Mouse (Mus musculus) gastrocnemius, adult 2 months (tissue): ENCODE measurements around the gene Sbds. TPM values are rescaled to one million over a fixed set of nuclear protein-coding genes. Genes with fewer than 3 reads are reported as not detected.
"Not testable (repeated sequence)": the region's sequence is repeated elsewhere in the genome, so short reads cannot be mapped to it uniquely, and the experiment has no call there.

Experiments used
- DNase-seq: peaks from one replicate; pipeline ENCODE4 v3.0.0; 2022
- H3K27ac ChIP-seq: fragments of 200-600 bp; 2 replicates; pipeline ENCODE4 v1.8.1; 2022; ENCODE audit warnings: mild to moderate bottlenecking
- H3K4me3 ChIP-seq: fragments of 200-600 bp; 2 replicates; pipeline ENCODE4 v1.8.1; 2022; ENCODE audit warnings: mild to moderate bottlenecking, moderate library complexity
- CTCF ChIP-seq: fragments of 200-600 bp; IDR thresholded peaks from 2 replicates; pipeline ENCODE4 v1.8.1; 2022; ENCODE audit warnings: antibody characterized with exemption, mild to moderate bottlenecking, moderate library complexity
- intact Hi-C: fragments of 180-260 bp; cut with DNase I; formaldehyde crosslinking; loops from one replicate; pipeline ENCODE4 v1.15.1; 2025
- total RNA-seq, 2 experiments: library from RNA; stranded (reverse); gene quantifications; 2 replicates each; pipeline ENCODE4 v1.2.3; 2021

Sbds gene
- total RNA-seq, 2 experiments from 2014 or later, result 27.5 to 34.5 TPM

DNA sequence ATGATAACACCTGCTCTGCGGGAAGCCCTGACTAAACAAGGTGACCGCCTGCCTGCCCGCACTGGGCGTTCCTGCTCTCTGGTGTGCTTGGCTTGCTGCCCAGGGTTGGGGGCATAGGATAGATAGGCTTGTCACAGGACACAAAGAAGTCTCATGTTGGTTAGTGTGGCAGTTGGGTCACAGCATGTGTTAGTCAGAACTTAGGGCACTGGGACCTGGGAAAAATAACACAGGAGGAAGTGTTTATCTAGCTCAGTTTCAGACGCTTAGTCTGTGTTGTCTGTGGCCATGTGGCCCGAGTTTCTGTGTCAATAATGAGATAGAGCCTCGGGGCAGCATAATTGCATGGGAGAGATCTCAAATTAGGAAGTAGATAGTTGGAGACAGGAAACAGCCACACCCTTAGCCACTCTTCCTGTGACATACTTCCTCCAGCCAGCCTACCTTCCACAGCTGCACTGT, 22.7 kb upstream of the Sbds start:
- no peak for DNase-seq
- TF ChIP-seq CTCF, result no peak
- H3K27ac ChIP-seq, result no peak overlapping the region
- H3K4me3 ChIP-seq, result no peak overlapping the region
- intact Hi-C loops, result loop anchor here (5.0 kb wide), 1 partner anchor 534 kb away; no protein-coding TSS in a partner anchor

- peak; percentile 90 for TF ChIP-seq CTCF
- Histone ChIP-seq H3K4me3 (no peak overlapping the region), H3K27ac (no peak overlapping the region)
- DNase-seq, result no peak
- intact Hi-C loops, result loop anchor here (2.0 to 5.0 kb wide), 2 partner anchors 537 to 583 kb away; no protein-coding TSS in a partner anchor
Observed at GRCm38 (mm10) chr5:130275509-130275908, 20.2 kb upstream of the Sbds start.

- H3K27ac ChIP-seq, result no peak overlapping the region
- no peak for DNase-seq
- no peak for TF ChIP-seq CTCF
- H3K4me3 ChIP-seq, result no peak overlapping the region
- intact Hi-C loops, result no loop called here
Observed at GRCm38 (mm10) chr5:130273046-130273445, 17.7 kb upstream of the Sbds start.

- intact Hi-C loops, result no loop called here
- TF ChIP-seq CTCF, result peak; percentile 41
- no peak overlapping the region for H3K4me3 ChIP-seq
- no peak overlapping the region for H3K27ac ChIP-seq
- DNase-seq, result no peak
Observed at GRCm38 (mm10) chr5:130272344-130272743, 17.0 kb upstream of the Sbds start.

GRCm38 (mm10) chr5:130268976-130269375, 13.6 kb upstream of the Sbds start:
- no peak for TF ChIP-seq CTCF
- Histone ChIP-seq H3K27ac (no peak overlapping the region), H3K4me3 (no peak overlapping the region)
- DNase-seq, result no peak
- intact Hi-C loops, result no loop called here

- intact Hi-C loops, result no loop called here
- H3K27ac ChIP-seq, result no peak overlapping the region
- peak; percentile 72 for TF ChIP-seq CTCF
- no peak overlapping the region for H3K4me3 ChIP-seq
- DNase-seq, result peak; percentile 52
Observed at GRCm38 (mm10) chr5:130267316-130267715, 12.0 kb upstream of the Sbds start.

DNA sequence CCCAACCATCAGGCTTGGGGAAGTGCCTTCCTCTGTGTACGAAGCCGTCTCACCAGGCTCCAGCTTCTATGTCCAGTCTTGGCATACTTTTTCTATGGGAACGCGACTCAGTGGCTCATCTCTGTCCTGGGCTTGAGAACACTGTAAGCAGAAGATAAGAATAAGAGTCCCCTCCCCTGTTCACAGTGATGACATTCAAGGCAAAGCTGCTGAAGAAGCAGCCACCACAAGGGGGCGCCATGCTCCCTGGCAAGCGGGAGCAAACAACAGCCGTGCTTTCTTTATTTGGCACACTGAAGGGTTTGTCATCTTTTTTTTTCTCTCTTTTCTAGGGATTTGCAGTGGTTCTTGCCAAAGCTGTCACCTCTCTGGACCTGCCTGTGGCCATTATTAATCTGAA, 11.3 kb upstream of the Sbds start:
- intact Hi-C loops, result no loop called here
- H3K27ac ChIP-seq, result no peak overlapping the region
- H3K4me3 ChIP-seq, result no peak overlapping the region
- peak; percentile 57 for TF ChIP-seq CTCF
- no peak for DNase-seq

- no peak for DNase-seq
- TF ChIP-seq CTCF, result no peak
- Histone ChIP-seq H3K4me3 (no peak overlapping the region), H3K27ac (no peak overlapping the region)
- intact Hi-C loops, result no loop called here
Observed at GRCm38 (mm10) chr5:130264433-130265005, 9.2 kb upstream of the Sbds start.

GRCm38 (mm10) chr5:130263454-130263853, 8.1 kb upstream of the Sbds start:
- intact Hi-C loops, result no loop called here
- no peak overlapping the region for H3K27ac ChIP-seq
- no peak for DNase-seq
- TF ChIP-seq CTCF, result peak; percentile 27; the same call in 1 of the 2 replicates
- H3K4me3 ChIP-seq, result no peak overlapping the region

GRCm38 (mm10) chr5:130257303-130257702, 2.0 kb upstream of the Sbds start:
- intact Hi-C loops, result no loop called here
- peak overlapping the region; percentile 95 for H3K4me3 ChIP-seq
- H3K27ac ChIP-seq, result peak overlapping the region; percentile 98
- no peak for TF ChIP-seq CTCF
- DNase-seq, result no peak

- peak; percentile 96 for DNase-seq
- no peak for TF ChIP-seq CTCF
- intact Hi-C loops, result no loop called here
- Histone ChIP-seq H3K4me3 (peak overlapping the region; percentile 95), H3K27ac (peak overlapping the region; percentile 98)
Observed at GRCm38 (mm10) chr5:130256678-130257271, 1.4 kb upstream of the Sbds start.

- intact Hi-C loops, DNase-seq: not testable (repeated sequence)
- peak overlapping the region; percentile 98 for H3K27ac ChIP-seq
- H3K4me3 ChIP-seq, result peak overlapping the region; percentile 95
Observed at GRCm38 (mm10) chr5:130255799-130256525, 632 bp upstream of the Sbds start.
